Comparison of ENCODE assay signal across 22 mouse cellular contexts in the genomic region with DNA sequence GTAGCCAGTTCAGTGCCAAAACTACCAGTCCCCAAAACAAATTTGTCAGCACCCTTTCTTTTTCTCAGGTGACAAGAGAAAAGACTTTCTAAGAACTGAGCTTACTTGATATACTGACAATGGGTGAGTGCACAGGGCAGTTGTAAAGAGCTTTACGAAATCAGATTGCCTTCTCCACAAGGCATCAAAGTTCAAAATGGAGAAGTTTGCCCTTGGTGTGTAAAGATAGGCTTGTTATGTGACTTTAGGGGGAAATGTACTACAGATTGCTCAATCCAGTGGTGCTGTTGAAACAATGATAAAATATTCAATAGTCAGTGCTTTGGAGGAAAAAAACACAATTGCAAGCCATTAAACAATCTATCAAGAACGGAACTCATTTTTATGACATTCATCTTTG. TPM values are rescaled to one million over a fixed set of nuclear protein-coding genes. Genes with fewer than 3 reads are reported as not detected.
DNase-seq lines count a peak whose midpoint lies in the region; ATAC-seq lines count a peak whose summit lies in the region.
"Had no signal": no experiment of that assay in that cellular context is flagged by ENCODE, and none has a peak within 500 bp of the region (broad histone marks: within the 10 kb centered on the region; RNA-seq: fewer than 3 reads in every experiment).

No protein-coding gene starts in this region.

- H3K9ac ChIP-seq in liver, embryonic 16.5 days (ENCODE audit: low read depth, low read length): no peak overlapping the region
- no peak overlapping the region for H3K9ac ChIP-seq in liver, embryonic 12.5 days
- no peak overlapping the region for H3K9ac ChIP-seq in intestine, embryonic 15.5 days
- no peak overlapping the region for H3K9ac ChIP-seq in intestine, embryonic 16.5 days (ENCODE audit: low read depth, low read length)
- H3K9ac ChIP-seq: embryonic facial prominence, embryonic 12.5 days; embryonic facial prominence, embryonic 15.5 days; forebrain, postnatal 0 days; hindbrain, embryonic 12.5 days had no signal

- no peak overlapping the region for H3K27ac ChIP-seq in liver, embryonic 16.5 days (ENCODE audit: low read length)
- no peak overlapping the region for H3K27ac ChIP-seq in liver, embryonic 12.5 days
- H3K27ac ChIP-seq in intestine, embryonic 15.5 days: no peak overlapping the region
- no peak overlapping the region for H3K27ac ChIP-seq in intestine, embryonic 16.5 days (ENCODE audit: low read length)
- H3K27ac ChIP-seq: embryonic facial prominence, embryonic 12.5 days; embryonic facial prominence, embryonic 15.5 days; gastrocnemius, adult 2 months; hindbrain, embryonic 12.5 days had no signal

- no peaks in the 10 kb centered on the region for H3K36me3 ChIP-seq in liver, embryonic 16.5 days (ENCODE audit: control insufficient read depth, insufficient read depth)
- H3K36me3 ChIP-seq in liver, embryonic 12.5 days: no peaks in the 10 kb centered on the region
- no peaks in the 10 kb centered on the region for H3K36me3 ChIP-seq in intestine, embryonic 15.5 days
- H3K36me3 ChIP-seq in intestine, embryonic 16.5 days (ENCODE audit: control insufficient read depth, insufficient read depth, low read length): no peaks in the 10 kb centered on the region
- H3K36me3 ChIP-seq: embryonic facial prominence, embryonic 12.5 days; embryonic facial prominence, embryonic 15.5 days; hindbrain, embryonic 12.5 days had no signal

- H3K4me2 ChIP-seq in liver, embryonic 16.5 days (ENCODE audit: low read depth, low read length): no peak overlapping the region
- H3K4me2 ChIP-seq in liver, embryonic 12.5 days: no peak overlapping the region
- no peak overlapping the region for H3K4me2 ChIP-seq in intestine, embryonic 15.5 days (replicated peaks)
- no peak overlapping the region for H3K4me2 ChIP-seq in intestine, embryonic 16.5 days (ENCODE audit: low read depth, low read length)
- H3K4me2 ChIP-seq: embryonic facial prominence, embryonic 12.5 days; embryonic facial prominence, embryonic 15.5 days; heart, embryonic 11.5 days; hindbrain, embryonic 12.5 days had no signal

- H3K4me1 ChIP-seq in liver, embryonic 16.5 days (ENCODE audit: control insufficient read depth, low read depth, low read length): no peaks in the 10 kb centered on the region
- no peaks in the 10 kb centered on the region for H3K4me1 ChIP-seq in liver, embryonic 12.5 days
- no peaks in the 10 kb centered on the region for H3K4me1 ChIP-seq in intestine, embryonic 15.5 days (replicated peaks)
- H3K4me1 ChIP-seq in intestine, embryonic 16.5 days (ENCODE audit: control insufficient read depth, insufficient read depth, low read length): no peaks in the 10 kb centered on the region
- H3K4me1 ChIP-seq: embryonic facial prominence, embryonic 12.5 days; embryonic facial prominence, embryonic 15.5 days; hindbrain, embryonic 12.5 days had no signal

- no peak for DNase-seq in thymus, postnatal 10 days (ENCODE audit: low spot score in 2 of 2)
- no peak for DNase-seq in spleen, postnatal 4 days (ENCODE audit: low spot score in 2 of 2)
- DNase-seq: adrenal gland, adult 2 months; adrenal gland, postnatal 14 days; cerebellum, adult 11 months; cerebellum, adult 2 months; cerebellum, adult 9-11 months; cerebellum, postnatal 25 days; forebrain, postnatal 0 days; gastrocnemius, adult 2 months; gastrocnemius, postnatal 14 days; heart, adult 11 months had no signal

- H3K27me3 ChIP-seq in liver, embryonic 16.5 days (ENCODE audit: control insufficient read depth, insufficient read depth, low read depth, low read length): no peaks in the 10 kb centered on the region
- no peaks in the 10 kb centered on the region for H3K27me3 ChIP-seq in liver, embryonic 12.5 days (replicated peaks)
- no peaks in the 10 kb centered on the region for H3K27me3 ChIP-seq in intestine, embryonic 15.5 days (replicated peaks)
- H3K27me3 ChIP-seq in intestine, embryonic 16.5 days (replicated peaks; ENCODE audit: control insufficient read depth, insufficient read depth, low read length): no peaks in the 10 kb centered on the region
- H3K27me3 ChIP-seq: embryonic facial prominence, embryonic 12.5 days; embryonic facial prominence, embryonic 15.5 days; hindbrain, embryonic 12.5 days had no signal

- peak; percentile 63; the same call in 1 of the 2 replicates for ATAC-seq in liver, embryonic 16.5 days (ENCODE audit: low read depth)
- ATAC-seq in liver, embryonic 12.5 days: no peak
- ATAC-seq in intestine, embryonic 15.5 days: peak; percentile 70
- ATAC-seq in intestine, embryonic 16.5 days: peak; percentile 82
- ATAC-seq: CD4-positive, CD25-positive, alpha-beta regulatory T cell, adult 4 months; forebrain, embryonic 14.5 days; forebrain, postnatal 0 days had no signal

- WGBS in liver, embryonic 16.5 days (ENCODE audit: insufficient replicate concordance): 46% methylated on average over 2 of the region's 2 CpGs
- WGBS in liver, embryonic 12.5 days (ENCODE audit: insufficient replicate concordance): 45% methylated on average over 2 of the region's 2 CpGs
- 70% methylated on average over 2 of the region's 2 CpGs for WGBS in intestine, embryonic 15.5 days
- 61% methylated on average over 2 of the region's 2 CpGs for WGBS in intestine, embryonic 16.5 days

- H3K4me3 ChIP-seq in liver, embryonic 16.5 days (ENCODE audit: low read depth, low read length): no peak overlapping the region
- H3K4me3 ChIP-seq in liver, embryonic 12.5 days: no peak overlapping the region
- H3K4me3 ChIP-seq in intestine, embryonic 15.5 days (replicated peaks): no peak overlapping the region
- H3K4me3 ChIP-seq in intestine, embryonic 16.5 days (ENCODE audit: low read length): no peak overlapping the region
- H3K4me3 ChIP-seq: embryonic facial prominence, embryonic 12.5 days; embryonic facial prominence, embryonic 15.5 days; gastrocnemius, adult 2 months; hindbrain, embryonic 12.5 days had no signal

- no peaks in the 10 kb centered on the region for H3K9me3 ChIP-seq in liver, embryonic 16.5 days (replicated peaks; ENCODE audit: control insufficient read depth, low read length)
- H3K9me3 ChIP-seq in liver, embryonic 12.5 days (replicated peaks): no peaks in the 10 kb centered on the region
- H3K9me3 ChIP-seq in intestine, embryonic 15.5 days: no peaks in the 10 kb centered on the region
- H3K9me3 ChIP-seq in intestine, embryonic 16.5 days (ENCODE audit: control insufficient read depth, low read length): no peaks in the 10 kb centered on the region
- H3K9me3 ChIP-seq: embryonic facial prominence, embryonic 12.5 days; embryonic facial prominence, embryonic 15.5 days; hindbrain, embryonic 12.5 days had no signal

RNA-seq across cellular contexts. Expression of a gene that starts 24.3 kb away (rescaled TPM):
- 62.3 and 62.8 TPM in 2 replicates for polyA plus RNA-seq in liver, embryonic 16.5 days (2015; fragmentation: Nextera tagmentation; extraction: Ambion mirVana)
- 24.2 and 25.2 TPM in 2 replicates for polyA plus RNA-seq in liver, embryonic 12.5 days (2016; fragmentation: Nextera tagmentation; extraction: Ambion mirVana)
- polyA plus RNA-seq in intestine, embryonic 15.5 days (2015; fragmentation: Nextera tagmentation; extraction: Ambion mirVana): 99.4 and 117 TPM in 2 replicates
- polyA plus RNA-seq in intestine, embryonic 16.5 days (2015; fragmentation: Nextera tagmentation; extraction: Ambion mirVana): 193 and 262 TPM in 2 replicates
- polyA plus RNA-seq: CD4-positive, CD25-positive, alpha-beta regulatory T cell, adult 4 months had no signal
